Mouse (Mus musculus): ENCODE data around the gene Orc3.

DNA sequence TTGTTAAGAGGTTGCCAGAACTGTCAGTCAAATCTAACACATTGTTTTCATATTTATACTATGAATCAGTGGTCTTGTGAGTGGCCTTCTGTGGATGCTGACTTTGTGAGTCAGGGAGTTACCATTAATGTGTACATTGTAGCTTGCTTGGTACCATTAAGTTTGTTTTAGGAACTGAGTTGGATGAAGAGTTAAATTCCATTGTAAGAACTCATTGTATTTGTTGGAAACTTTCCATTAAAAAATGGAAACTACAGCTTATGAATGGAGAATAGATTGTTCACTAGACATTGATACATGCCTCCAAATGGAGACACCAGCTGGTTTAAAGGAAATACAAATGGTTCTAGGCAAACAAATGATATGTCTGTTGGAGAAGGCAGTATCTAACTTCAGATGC lies 58.6 kb downstream of the Orc3 start:
- no peak for TF ChIP-seq HCFC1 (IDR thresholded peaks at IDR 0.05; ENCODE audit: borderline replicate concordance, insufficient read depth, low read length)
- no peak for TF ChIP-seq ZNF384 (IDR thresholded peaks at IDR 0.05; ENCODE audit: low read depth, low read length)
- TF ChIP-seq ZC3H11A (IDR thresholded peaks at IDR 0.05; ENCODE audit: borderline replicate concordance, low read depth, low read length), result no peak

Measured in ES-E14 (cell line).